8 mouse cellular contexts compared by ENCODE assay signal in the genomic region with DNA sequence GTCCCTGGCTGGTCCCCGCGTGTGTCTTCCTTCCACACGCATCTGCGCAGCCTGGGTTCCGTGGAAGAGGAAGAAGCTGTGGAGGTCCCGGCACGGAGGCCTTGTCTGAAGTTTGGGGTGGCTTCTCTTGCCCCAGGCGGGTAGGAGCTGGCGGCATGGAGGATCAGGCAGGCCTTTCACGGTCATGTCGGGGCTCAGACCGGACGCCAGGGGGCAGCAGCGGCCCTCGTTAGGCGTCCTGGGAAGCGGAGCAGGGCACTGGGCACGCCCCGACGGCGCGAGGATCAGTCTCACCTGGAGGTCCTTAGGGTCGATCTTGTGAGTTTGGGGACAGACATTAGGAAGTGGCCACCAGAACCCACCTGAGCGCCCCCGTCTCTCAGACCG.
DNase-seq lines count a peak whose midpoint lies in the region; ATAC-seq and TF ChIP-seq lines count a peak whose summit lies in the region.

No protein-coding gene starts in this region.

- peaks cover 75% of the 10 kb centered on the region for H3K27me3 ChIP-seq in hindbrain, postnatal 0 days (ENCODE audit: insufficient read depth, low read length)

- under 1% methylated on average over 26 of the region's 26 CpGs for WGBS in hindbrain, postnatal 0 days

- intact Hi-C loops in gastrocnemius, adult 2 months (cut with DNase I) = loop anchor here (1.0 to 10.0 kb wide), 6 partner anchors 134 to 846 kb away; no protein-coding TSS in a partner anchor
- intact Hi-C loops in left cerebral cortex, postnatal 14 days (cut with DNase I) = loop anchor here (2.0 to 10.0 kb wide), 6 partner anchors 131 to 1386 kb away; a partner anchor contains a TSS

- H3K4me1 ChIP-seq in hindbrain, postnatal 0 days (ENCODE audit: insufficient read depth, low read length) = peaks cover 14% of the 10 kb centered on the region

- no peaks in the 10 kb centered on the region for H3K9me3 ChIP-seq in hindbrain, postnatal 0 days (ENCODE audit: low read length)

- no peaks in the 10 kb centered on the region for H3K36me3 ChIP-seq in hindbrain, postnatal 0 days (ENCODE audit: insufficient read depth, low read length)

- peak; percentile 71 for ATAC-seq in activated CD4-positive, CD25-positive, alpha-beta regulatory T cell, adult 4 months
- ATAC-seq in common myeloid progenitor, adult 5-6 weeks (replicated peaks; ENCODE audit: low read depth, poor library complexity, severe bottlenecking) = peak; percentile 75
- ATAC-seq in hindbrain, postnatal 0 days = peak; percentile 88
- ATAC-seq in megakaryocyte-erythroid progenitor cell, adult 5-6 weeks (replicated peaks; ENCODE audit: low FRiP score, low TSS enrichment, poor library complexity, severe bottlenecking) = peak; percentile 82

- H3K27ac ChIP-seq in gastrocnemius, adult 2 months = peak overlapping the region; percentile 85
- H3K27ac ChIP-seq in hindbrain, postnatal 0 days = no peak overlapping the region

- peak overlapping the region; percentile 86 for H3K4me3 ChIP-seq in gastrocnemius, adult 2 months
- H3K4me3 ChIP-seq in hindbrain, postnatal 0 days (ENCODE audit: low read length) = peak overlapping the region; percentile 43

- DNase-seq in gastrocnemius, adult 2 months = peak; percentile 95
- DNase-seq in hindbrain, postnatal 0 days (ENCODE audit: low spot score) = peak; percentile 89
- DNase-seq in left cerebral cortex, postnatal 14 days (ENCODE audit: low spot score in 2 of 2) = peak; percentile 58 to 81
- peak; percentile 84 for DNase-seq in right cerebral cortex, postnatal 14 days
- peak; percentile 88 to 91 for DNase-seq in urinary bladder, postnatal 36 days (ENCODE audit: low spot score in 2 of 2)

- peak overlapping the region; percentile 74 for H3K4me2 ChIP-seq in hindbrain, postnatal 0 days (ENCODE audit: low read depth, low read length)

- H3K9ac ChIP-seq in hindbrain, postnatal 0 days (replicated peaks; ENCODE audit: low read length) = peak overlapping the region; percentile 38; the same call in 1 of the 2 replicates

- peak; percentile 93 for TF ChIP-seq CTCF in gastrocnemius, adult 2 months (IDR thresholded peaks at IDR 0.05)
- peak; percentile 94 for TF ChIP-seq CTCF in hindbrain, postnatal 0 days (IDR thresholded peaks at IDR 0.05; ENCODE audit: low read depth)
